In the genomic region with DNA sequence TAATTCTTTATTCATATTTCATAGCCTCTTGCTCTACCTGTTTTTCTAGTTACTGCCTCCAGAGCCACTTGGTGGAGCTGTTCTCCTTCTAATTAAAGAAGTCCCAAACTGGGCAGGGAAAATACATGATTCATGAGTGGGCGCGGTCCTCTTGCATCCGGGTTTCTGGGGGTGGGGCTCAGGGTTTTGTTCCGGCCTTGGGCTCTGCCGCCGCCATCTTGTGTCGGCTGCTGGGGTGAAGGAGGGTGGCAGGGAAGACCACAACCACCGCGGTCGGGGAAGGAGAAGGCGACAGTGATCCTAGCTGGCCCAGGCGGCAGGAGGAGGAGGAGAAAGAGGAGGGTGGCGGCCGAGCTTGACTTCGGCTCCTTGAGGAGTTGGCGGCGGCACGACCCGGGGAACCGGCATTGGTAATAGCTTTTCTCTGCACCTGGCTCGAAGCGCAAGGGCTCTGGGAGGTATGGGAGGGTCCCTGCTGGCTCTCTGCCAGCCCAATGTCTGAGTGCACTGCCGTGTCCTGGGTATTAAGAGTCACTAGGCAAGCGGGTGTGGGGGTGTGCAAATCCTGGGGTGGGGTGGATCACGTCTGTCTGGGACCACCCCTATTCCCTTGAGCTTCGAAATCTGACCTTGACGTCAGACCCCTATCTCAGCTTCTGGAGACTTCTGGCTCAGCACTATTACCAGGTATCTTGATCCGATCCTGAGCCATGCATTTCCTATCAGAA, we compare ENCODE assay signal across 8 mouse cellular contexts. TPM values are rescaled to one million over a fixed set of nuclear protein-coding genes. Genes with fewer than 3 reads are reported as not detected.
DNase-seq lines count a peak whose midpoint lies in the region; ATAC-seq and TF ChIP-seq lines count a peak whose summit lies in the region.

No protein-coding gene starts in this region.

- TF ChIP-seq CTCF in bone marrow macrophage, adult 2 months (IDR thresholded peaks at IDR 0.05; ENCODE audit: low read depth, low read length), result no peak
- no peak for TF ChIP-seq CTCF in embryonic fibroblast, embryonic 13.5 days (IDR thresholded peaks at IDR 0.05; ENCODE audit: borderline replicate concordance, insufficient read depth, low read length)

- DNase-seq in A20 (ENCODE audit: low read depth, low spot score) (peak; percentile 89), liver (peak; percentile 88)
- DNase-seq in heart, embryonic 10.5 days (ENCODE audit: low spot score), result peak; percentile 90
- DNase-seq in spleen, postnatal 4 days (ENCODE audit: low spot score in 2 of 2), result peak; percentile 82 to 85

- no peak for TF ChIP-seq POLR2A in bone marrow macrophage, adult 2 months (IDR thresholded peaks at IDR 0.05; ENCODE audit: borderline replicate concordance, low read depth, low read length)
- peak; percentile 84 for TF ChIP-seq POLR2A in embryonic fibroblast, embryonic 13.5 days (IDR thresholded peaks at IDR 0.05; ENCODE audit: low read depth, low read length)

- peak overlapping the region; percentile 88 for H3K4me3 ChIP-seq in bone marrow macrophage, adult 2 months (ENCODE audit: insufficient read depth, low read length)
- peak overlapping the region; percentile 100 for H3K4me3 ChIP-seq in embryonic fibroblast, embryonic 13.5 days (ENCODE audit: insufficient read depth, low read length)
- peak overlapping the region; percentile 71 for H3K4me3 ChIP-seq in heart, embryonic 10.5 days
- H3K4me3 ChIP-seq in kidney, embryonic 15.5 days (replicated peaks), result peak overlapping the region; percentile 67

- H3K27me3 ChIP-seq in heart, embryonic 10.5 days (ENCODE audit: insufficient read depth, poor library complexity, severe bottlenecking), result no peaks in the 10 kb centered on the region
- H3K27me3 ChIP-seq in kidney, embryonic 15.5 days, result no peaks in the 10 kb centered on the region

- peaks cover 14% of the 10 kb centered on the region; the same call in 1 of the 2 replicates for H3K36me3 ChIP-seq in heart, embryonic 10.5 days
- peaks cover 25% of the 10 kb centered on the region for H3K36me3 ChIP-seq in kidney, embryonic 15.5 days

- no peaks in the 10 kb centered on the region for H3K9me3 ChIP-seq in heart, embryonic 10.5 days
- H3K9me3 ChIP-seq in kidney, embryonic 15.5 days (replicated peaks), result no peaks in the 10 kb centered on the region

- peaks cover 9% of the 10 kb centered on the region for H3K4me1 ChIP-seq in bone marrow macrophage, adult 2 months (ENCODE audit: control insufficient read depth, insufficient read depth, low read length)
- no peaks in the 10 kb centered on the region for H3K4me1 ChIP-seq in embryonic fibroblast, embryonic 13.5 days (ENCODE audit: control insufficient read depth, insufficient read depth, low read length)
- H3K4me1 ChIP-seq in heart, embryonic 10.5 days, result peaks cover 9% of the 10 kb centered on the region
- H3K4me1 ChIP-seq in kidney, embryonic 15.5 days, result no peaks in the 10 kb centered on the region

- ATAC-seq in kidney, embryonic 15.5 days (replicated peaks; ENCODE audit: low FRiP score), result peak; percentile 91
- peak; percentile 89 for ATAC-seq in monocyte, adult 5-6 weeks (replicated peaks; ENCODE audit: insufficient number of reproducible peaks, low FRiP score, low TSS enrichment, poor library complexity, severe bottlenecking)

- H3K4me2 ChIP-seq in kidney, embryonic 15.5 days, result peak overlapping the region; percentile 59

- peak overlapping the region; percentile 64 for H3K9ac ChIP-seq in kidney, embryonic 15.5 days

- WGBS in heart, embryonic 10.5 days, result 9% methylated on average over 25 of the region's 28 CpGs
- WGBS in kidney, embryonic 15.5 days, result 15% methylated on average over 28 of the region's 28 CpGs

- peak overlapping the region; percentile 60 for H3K27ac ChIP-seq in bone marrow macrophage, adult 2 months (ENCODE audit: insufficient read depth, low read depth, low read length)
- peak overlapping the region; percentile 73 for H3K27ac ChIP-seq in embryonic fibroblast, embryonic 13.5 days (ENCODE audit: insufficient read depth, low read length)
- H3K27ac ChIP-seq in heart, embryonic 10.5 days, result peak overlapping the region; percentile 93
- peak overlapping the region; percentile 82 for H3K27ac ChIP-seq in kidney, embryonic 15.5 days

RNA-seq across cellular contexts. Expression of a gene that starts 4.8 kb away (rescaled TPM):
- polyA plus RNA-seq in bone marrow macrophage, adult 2 months (2012; ENCODE audit: insufficient read depth, insufficient read length, missing spikeins), result 160 and 168 TPM in 2 replicates
- polyA plus RNA-seq in embryonic fibroblast, embryonic 13.5 days (2011; ENCODE audit: insufficient read length, low read depth, missing spikeins), result 312 and 384 TPM in 2 replicates
- 202 and 218 TPM in 2 replicates for polyA plus RNA-seq in heart, embryonic 10.5 days (2016; fragmentation: Nextera tagmentation; extraction: Ambion mirVana)
- 201 and 214 TPM in 2 replicates for polyA plus RNA-seq in kidney, embryonic 15.5 days (2015; fragmentation: Nextera tagmentation; extraction: Ambion mirVana)
- 137 to 173 TPM (median 147 TPM) in 3 replicates for total RNA-seq in monocyte, adult 5-6 weeks (2017)

RNA-seq across cellular contexts. Expression of a gene that starts 24.9 kb away (rescaled TPM):
- 56.1 and 57.6 TPM in 2 replicates for polyA plus RNA-seq in bone marrow macrophage, adult 2 months (2012; ENCODE audit: insufficient read depth, insufficient read length, missing spikeins)
- 129 and 141 TPM in 2 replicates for polyA plus RNA-seq in embryonic fibroblast, embryonic 13.5 days (2011; ENCODE audit: insufficient read length, low read depth, missing spikeins)
- polyA plus RNA-seq in heart, embryonic 10.5 days (2016; fragmentation: Nextera tagmentation; extraction: Ambion mirVana), result 121 and 130 TPM in 2 replicates
- polyA plus RNA-seq in kidney, embryonic 15.5 days (2015; fragmentation: Nextera tagmentation; extraction: Ambion mirVana), result 102 and 113 TPM in 2 replicates
- 19.4 to 50.3 TPM (median 29.2 TPM) in 3 replicates for total RNA-seq in monocyte, adult 5-6 weeks (2017)

RNA-seq across cellular contexts. Expression of a gene that starts 40.8 kb away (rescaled TPM):
- 2.5 TPM in 2 replicates for polyA plus RNA-seq in bone marrow macrophage, adult 2 months (2012; ENCODE audit: insufficient read depth, insufficient read length, missing spikeins)
- polyA plus RNA-seq in embryonic fibroblast, embryonic 13.5 days (2011; ENCODE audit: insufficient read length, low read depth, missing spikeins), result 13.1 and 22.9 TPM in 2 replicates
- 51.2 and 56.8 TPM in 2 replicates for polyA plus RNA-seq in heart, embryonic 10.5 days (2016; fragmentation: Nextera tagmentation; extraction: Ambion mirVana)
- 43.9 and 47.8 TPM in 2 replicates for polyA plus RNA-seq in kidney, embryonic 15.5 days (2015; fragmentation: Nextera tagmentation; extraction: Ambion mirVana)
- 4.3 to 12.9 TPM (median 5.1 TPM) in 3 replicates for total RNA-seq in monocyte, adult 5-6 weeks (2017)

RNA-seq across cellular contexts. Expression of a gene that starts 45.5 kb away (rescaled TPM):
- polyA plus RNA-seq in bone marrow macrophage, adult 2 months (2012; ENCODE audit: insufficient read depth, insufficient read length, missing spikeins), result 138 TPM in 2 replicates
- 116 and 126 TPM in 2 replicates for polyA plus RNA-seq in embryonic fibroblast, embryonic 13.5 days (2011; ENCODE audit: insufficient read length, low read depth, missing spikeins)
- polyA plus RNA-seq in heart, embryonic 10.5 days (2016; fragmentation: Nextera tagmentation; extraction: Ambion mirVana), result 238 and 280 TPM in 2 replicates
- 251 and 258 TPM in 2 replicates for polyA plus RNA-seq in kidney, embryonic 15.5 days (2015; fragmentation: Nextera tagmentation; extraction: Ambion mirVana)
- 61.7 to 101 TPM (median 97.4 TPM) in 3 replicates for total RNA-seq in monocyte, adult 5-6 weeks (2017)

RNA-seq across cellular contexts. Expression of a gene that starts 45.6 kb away (rescaled TPM):
- 14.9 and 17.3 TPM in 2 replicates for polyA plus RNA-seq in bone marrow macrophage, adult 2 months (2012; ENCODE audit: insufficient read depth, insufficient read length, missing spikeins)
- polyA plus RNA-seq in embryonic fibroblast, embryonic 13.5 days (2011; ENCODE audit: insufficient read length, low read depth, missing spikeins), result 25.6 and 28.7 TPM in 2 replicates
- polyA plus RNA-seq in heart, embryonic 10.5 days (2016; fragmentation: Nextera tagmentation; extraction: Ambion mirVana), result 57.6 and 68.5 TPM in 2 replicates
- 71.5 and 77.9 TPM in 2 replicates for polyA plus RNA-seq in kidney, embryonic 15.5 days (2015; fragmentation: Nextera tagmentation; extraction: Ambion mirVana)
- 29.0 to 47.9 TPM (median 33.5 TPM) in 3 replicates for total RNA-seq in monocyte, adult 5-6 weeks (2017)

Comparison
In these comparisons a context has a peak if more than half of its experiments do, and no peak if none do; other contexts are left out.
1. Peak in every context shown above with its lines: DNase-seq, ATAC-seq, H3K4me3 ChIP-seq and H3K27ac ChIP-seq.